Comparison of ENCODE assay signal across 21 mouse cellular contexts in the genomic region with DNA sequence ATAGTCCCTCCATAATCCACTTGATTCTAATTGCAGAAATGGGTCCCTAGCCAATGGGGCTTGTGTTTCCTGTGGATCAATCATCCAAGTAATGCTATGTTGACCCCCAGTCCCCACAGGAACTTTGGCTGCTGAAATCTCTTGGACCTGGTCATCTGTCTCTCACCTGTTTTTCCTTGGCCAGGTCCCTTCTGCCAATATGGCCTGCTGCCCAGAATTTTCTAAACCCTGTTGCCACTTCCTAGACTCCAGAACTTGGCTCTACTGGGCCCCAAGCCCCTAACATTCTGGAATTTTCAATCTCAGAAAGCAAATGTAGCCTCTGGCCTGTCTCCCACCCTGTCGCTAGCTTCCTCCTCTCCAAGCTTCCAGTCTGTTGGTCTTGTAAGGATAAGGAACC.
DNase-seq lines count a peak whose midpoint lies in the region; ATAC-seq and TF ChIP-seq lines count a peak whose summit lies in the region.
"Had no signal": no experiment of that assay in that cellular context is flagged by ENCODE, and none has a peak within 500 bp of the region (broad histone marks: within the 10 kb centered on the region; RNA-seq: fewer than 3 reads in every experiment).

No protein-coding gene starts in this region.

- no peak for ATAC-seq in liver, embryonic 12.5 days
- ATAC-seq: forebrain, embryonic 14.5 days; forebrain, embryonic 16.5 days had no signal

- TF ChIP-seq POLR2A in liver, adult 2 months (IDR thresholded peaks at IDR 0.05; ENCODE audit: extremely low read depth, insufficient read depth, low read length), result no peak

- no peaks in the 10 kb centered on the region for H3K9me3 ChIP-seq in liver, embryonic 12.5 days (replicated peaks)
- H3K9me3 ChIP-seq: embryonic facial prominence, embryonic 13.5 days; embryonic facial prominence, embryonic 15.5 days; forebrain, embryonic 10.5 days; forebrain, embryonic 12.5 days had no signal

- H3K27ac ChIP-seq in liver, adult 2 months (replicated peaks; ENCODE audit: insufficient read depth, low read depth, low read length), result no peak overlapping the region
- no peak overlapping the region for H3K27ac ChIP-seq in liver, embryonic 12.5 days
- H3K27ac ChIP-seq: embryonic facial prominence, embryonic 13.5 days; embryonic facial prominence, embryonic 15.5 days; forebrain, embryonic 10.5 days; forebrain, embryonic 12.5 days; gastrocnemius, adult 2 months had no signal

- H3K9ac ChIP-seq in liver, adult 2 months (ENCODE audit: low read depth, low read length), result no peak overlapping the region
- no peak overlapping the region for H3K9ac ChIP-seq in liver, embryonic 12.5 days
- H3K9ac ChIP-seq: embryonic facial prominence, embryonic 13.5 days; embryonic facial prominence, embryonic 15.5 days; forebrain, embryonic 12.5 days had no signal

- H3K4me2 ChIP-seq in liver, embryonic 12.5 days, result no peak overlapping the region
- H3K4me2 ChIP-seq: embryonic facial prominence, embryonic 13.5 days; embryonic facial prominence, embryonic 15.5 days; forebrain, embryonic 12.5 days had no signal

- 97% methylated on average over 1 of the region's 1 CpGs for WGBS in liver, adult 2 months
- 63% methylated on average over 1 of the region's 1 CpGs for WGBS in liver, embryonic 12.5 days (ENCODE audit: insufficient replicate concordance)

- H3K36me3 ChIP-seq in liver, adult 2 months (ENCODE audit: control insufficient read depth, insufficient read depth, low read length), result no peaks in the 10 kb centered on the region
- no peaks in the 10 kb centered on the region for H3K36me3 ChIP-seq in liver, embryonic 12.5 days
- H3K36me3 ChIP-seq: embryonic facial prominence, embryonic 13.5 days; embryonic facial prominence, embryonic 15.5 days; forebrain, embryonic 10.5 days; forebrain, embryonic 12.5 days had no signal

- H3K79me2 ChIP-seq in liver, adult 2 months (ENCODE audit: control insufficient read depth, insufficient read depth, low read length), result no peaks in the 10 kb centered on the region

- TF ChIP-seq CTCF in liver, adult 2 months (IDR thresholded peaks at IDR 0.05; ENCODE audit: low read depth, low read length), result no peak

- H3K4me3 ChIP-seq in liver, adult 2 months (ENCODE audit: insufficient read depth, low read depth, low read length), result no peak overlapping the region
- H3K4me3 ChIP-seq in liver, embryonic 12.5 days, result no peak overlapping the region
- H3K4me3 ChIP-seq: embryonic facial prominence, embryonic 13.5 days; embryonic facial prominence, embryonic 15.5 days; erythroblast, embryonic 14.5 days; forebrain, embryonic 10.5 days; forebrain, embryonic 12.5 days; gastrocnemius, adult 2 months had no signal

- 0 out of 2 replicates have a peak, but pooled peaks cover 4% of the 10 kb centered on the region for H3K27me3 ChIP-seq in liver, adult 2 months (ENCODE audit: control insufficient read depth, insufficient read depth, low read length)
- no peaks in the 10 kb centered on the region for H3K27me3 ChIP-seq in liver, embryonic 12.5 days (replicated peaks)
- H3K27me3 ChIP-seq: embryonic facial prominence, embryonic 13.5 days; embryonic facial prominence, embryonic 15.5 days; forebrain, embryonic 12.5 days had no signal

- H3K4me1 ChIP-seq in liver, adult 2 months (ENCODE audit: control insufficient read depth, insufficient read depth, low read length), result peaks cover 1% of the 10 kb centered on the region; the same call in 1 of the 2 replicates
- H3K4me1 ChIP-seq in liver, embryonic 12.5 days, result no peaks in the 10 kb centered on the region
- H3K4me1 ChIP-seq: embryonic facial prominence, embryonic 13.5 days; embryonic facial prominence, embryonic 15.5 days; forebrain, embryonic 10.5 days; forebrain, embryonic 12.5 days had no signal

- peak; percentile 31 for DNase-seq in cerebellum, adult 9-11 months
- no peak for DNase-seq in cerebellum, adult 9-10 months
- peak; percentile 82 for DNase-seq in cerebellum, postnatal 14 days
- no peak for DNase-seq in cerebellum, adult 11-12 months
- DNase-seq in liver, adult 2 months (ENCODE audit: extremely low read depth, low read depth, low spot score), result peak; percentile 19
- peak; percentile 17 for DNase-seq in brain, adult 2 months (ENCODE audit: low read depth, low spot score)
- no peak for DNase-seq in embryo, embryonic 10.5 days (ENCODE audit: low spot score)
- DNase-seq: adrenal gland, adult 2 months; adrenal gland, postnatal 10 days; adrenal gland, postnatal 25 days; cerebellum, adult 11 months; embryo, embryonic 11 days; gastrocnemius, adult 2 months had no signal

Comparison
In these comparisons a context has a peak if more than half of its experiments do, and no peak if none do; other contexts are left out.
1. DNase-seq: peak in cerebellum, adult 9-11 months (single experiment), cerebellum, postnatal 14 days (2 of 2), liver, adult 2 months (single experiment) and brain, adult 2 months (single experiment); none in cerebellum, adult 9-10 months (single experiment), cerebellum, adult 11-12 months (single experiment) and embryo, embryonic 10.5 days (single experiment).